Mouse (Mus musculus) layer of hippocampus, adult 11-12 months (tissue): ENCODE measurements at regions not wholly inside any gene's neighbourhood (a gene's known extent, or its start where the extent isn't known, plus 50 kb on each side); places are given as distances from the start of the nearest gene placed in this dataset.

ENCODE experiments used
- DNase-seq: peaks from one replicate; pipeline ENCODE4 v3.0.0; 2022; ENCODE audit warnings: low spot score

DNA sequence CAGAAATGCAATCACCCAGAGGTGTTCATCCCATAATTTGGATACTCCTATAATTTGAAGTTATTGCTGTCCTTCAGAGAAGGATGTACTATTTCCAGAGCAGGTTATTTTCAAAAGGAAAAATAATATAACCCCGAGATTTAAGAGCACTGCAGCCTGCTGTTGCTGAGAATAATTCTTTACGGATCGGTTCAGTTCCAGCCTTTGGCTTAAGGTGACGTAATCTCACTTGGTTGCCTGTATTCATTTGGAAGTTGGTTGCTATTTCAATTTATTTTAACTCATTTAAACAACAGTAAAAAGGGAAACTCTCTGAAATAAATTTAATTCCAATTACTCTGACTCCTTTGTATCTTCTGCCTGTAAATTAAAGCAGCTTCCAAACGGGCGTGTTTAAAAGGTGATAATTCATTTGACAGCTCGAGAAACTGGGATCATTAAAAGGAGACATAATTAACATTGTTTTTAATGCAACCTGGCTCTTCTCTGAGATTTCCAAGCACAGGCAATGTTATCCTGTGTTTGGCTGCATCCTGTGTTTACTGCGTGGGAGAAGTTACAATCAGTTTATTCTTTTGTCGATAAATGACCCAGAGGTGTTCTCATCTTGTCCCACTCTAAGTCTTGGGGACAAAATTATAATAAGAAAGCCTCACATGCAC is 568.5 kb downstream of the Gm16223 start:
- no peak for DNase-seq

DNA sequence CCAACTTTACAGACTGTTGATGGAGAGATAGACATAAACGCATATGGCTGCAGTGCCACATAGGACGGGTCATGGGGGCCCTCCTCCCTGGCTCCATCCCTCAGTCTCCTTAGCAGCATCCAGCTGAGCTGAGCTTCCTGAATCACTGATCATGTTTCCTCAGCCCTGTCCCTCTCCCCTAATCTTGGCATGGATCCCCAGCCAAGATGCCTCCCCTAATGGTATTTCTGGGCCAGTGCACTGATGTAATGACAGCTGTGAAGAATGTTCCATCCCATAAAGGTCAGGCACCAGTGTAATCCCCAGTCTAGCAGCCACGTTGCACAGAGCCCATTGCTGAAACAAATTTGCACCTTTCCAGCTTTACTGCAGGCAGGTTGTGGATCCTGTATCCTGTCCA is 576.5 kb upstream of the Cpeb2 start:
- DNase-seq = no peak

DNA sequence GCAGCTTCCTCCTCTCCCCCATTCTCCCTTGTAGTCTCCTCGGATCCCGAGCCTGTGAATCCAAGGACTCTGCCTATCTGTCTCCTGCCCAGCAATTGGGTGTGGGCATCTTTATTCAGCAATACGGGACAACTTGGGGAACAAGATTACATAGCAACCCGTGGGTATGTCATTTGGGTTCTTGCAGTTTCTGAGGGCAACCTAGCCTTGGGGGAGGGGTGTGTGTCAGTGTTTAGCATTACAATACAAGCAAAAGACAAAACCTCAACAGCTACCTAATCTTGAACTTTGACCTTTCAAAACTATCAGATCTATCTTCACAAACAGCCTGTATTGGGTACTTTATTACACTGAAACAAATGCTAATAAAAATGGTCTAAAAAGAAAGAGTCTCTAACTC is 573.0 kb upstream of the Cpeb2 start:
- no peak for DNase-seq

DNA sequence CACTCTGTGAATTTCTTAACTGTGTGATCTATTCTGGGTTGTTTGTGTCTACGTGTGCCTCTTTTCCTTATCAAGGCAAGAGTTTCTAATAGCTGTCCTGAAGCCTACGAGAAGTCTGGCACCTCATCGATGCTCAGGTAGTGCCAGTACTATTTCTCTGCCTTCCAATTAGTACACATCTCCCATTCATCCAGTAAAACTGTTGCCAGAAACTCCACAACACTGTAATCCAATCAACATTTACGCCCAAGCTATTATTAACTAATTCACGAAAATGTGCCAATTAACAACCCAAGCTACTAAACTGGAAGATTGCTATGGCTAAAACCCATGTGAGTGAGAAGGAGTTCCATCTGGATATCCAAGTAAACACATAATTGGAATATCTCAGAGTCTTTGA is 553.4 kb upstream of the Cpeb2 start:
- DNase-seq = no peak

DNA sequence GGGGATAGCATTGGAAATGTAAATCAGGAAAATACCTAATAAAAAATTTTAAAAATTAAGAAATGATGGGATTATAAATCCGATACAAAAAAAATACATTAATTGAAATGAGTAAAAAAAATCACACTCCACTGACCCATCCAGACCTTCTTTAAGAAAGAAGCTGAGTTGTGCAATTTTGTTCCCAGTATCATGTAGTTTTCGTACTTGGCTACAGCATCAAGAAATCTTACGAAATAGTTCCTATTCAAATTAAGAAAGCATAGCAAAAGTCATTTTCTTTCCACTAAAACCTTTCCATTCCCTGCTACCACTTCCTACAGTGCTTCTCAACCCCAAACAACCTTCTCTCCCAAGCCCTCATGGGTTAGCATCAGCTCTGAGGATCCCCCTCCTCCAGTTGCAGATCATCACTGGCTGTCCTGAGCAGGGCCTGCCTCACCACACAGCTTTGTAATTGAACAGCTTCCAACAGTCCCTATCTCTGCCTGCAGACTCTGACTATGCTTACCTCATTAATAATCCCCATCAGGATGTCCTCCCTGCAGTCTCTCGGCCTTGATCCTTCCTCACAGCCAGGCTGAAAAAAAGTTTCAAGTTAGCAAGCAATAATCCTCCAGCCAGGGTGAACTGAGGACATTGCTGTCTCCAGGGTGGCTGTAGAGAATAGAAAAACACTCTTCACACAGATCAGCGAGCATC is 547.5 kb upstream of the Cpeb2 start:
- no peak for DNase-seq

DNA sequence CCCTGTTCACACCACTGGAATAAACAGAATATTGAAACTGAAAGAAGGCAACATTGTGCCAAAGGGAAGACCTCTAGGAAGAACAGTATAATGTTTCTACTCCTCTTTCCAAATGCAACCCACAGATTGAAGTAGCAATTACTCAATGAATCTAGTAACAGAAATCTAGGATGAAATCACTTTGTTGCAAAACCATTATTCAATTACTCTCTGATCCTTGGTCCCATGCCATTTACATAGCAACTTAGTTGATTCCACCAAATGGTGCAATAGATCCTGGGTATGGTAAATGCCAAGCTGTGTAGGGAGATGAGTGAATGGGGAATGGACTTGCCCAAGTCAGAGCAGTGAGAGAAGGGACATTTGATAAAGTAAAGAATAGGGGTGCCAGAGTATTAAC is 545.8 kb upstream of the Cpeb2 start:
- no peak for DNase-seq
